Mouse (Mus musculus): Measurements from ENCODE around the gene Coq10a. TPM values are rescaled to one million over a fixed set of nuclear protein-coding genes. Genes with fewer than 3 reads are reported as not detected.

The Coq10a gene
- 114 and 153 TPM in 2 replicates for polyA plus RNA-seq (2012; rRNA removed)

GRCm38 (mm10) chr10:128368402-128369217, at the start of gene Coq10a:
TSS of gene Coq10a (minus strand) at chr10:128368997.

GRCm38 (mm10) chr10:128411211-128412054, 42.6 kb upstream of the Coq10a start, which contains the start of the genes Nabp2 and Rnf41:
TSS of gene Nabp2 (minus strand) at chr10:128411492.
TSS of gene Rnf41 (plus strand) at chr10:128411657.

GRCm38 (mm10) chr10:128401056-128401455, 32.3 kb upstream of the Coq10a start, which contains the start of gene Slc39a5:
TSS of gene Slc39a5 (minus strand) at chr10:128401229.

GRCm38 (mm10) chr10:128376455-128377211, 7.8 kb upstream of the Coq10a start, which contains the start of gene Ankrd52:
TSS of gene Ankrd52 (plus strand) at chr10:128377115.

GRCm38 (mm10) chr10:128337306-128338181, 31.3 kb downstream of the Coq10a start, which contains the start of gene Cs:
TSS of gene Cs (plus strand) at chr10:128337734.

GRCm38 (mm10) chr10:128322141-128323108, 46.4 kb downstream of the Coq10a start, which contains the start of gene Cnpy2:
TSS of gene Cnpy2 (plus strand) at chr10:128322459.

Other genes starting within 250 kb of the Coq10a start
- 53.3 and 58.5 TPM in 2 replicates for gene Rbms2, start 188.7 kb downstream of the Coq10a start, polyA plus RNA-seq (2012; rRNA removed)
- 7.5 and 8.4 TPM in 2 replicates for gene Gls2, start 174.5 kb downstream of the Coq10a start, polyA plus RNA-seq (2012; rRNA removed)
- 10.3 and 13.3 TPM in 2 replicates for gene Spryd4, start 157.2 kb downstream of the Coq10a start, polyA plus RNA-seq (2012; rRNA removed)
- not detected in 2 replicates for gene Mip, start 143.2 kb downstream of the Coq10a start, polyA plus RNA-seq (2012; rRNA removed)
- 2.1 and 3.0 TPM in 2 replicates for gene Timeless, start 136.9 kb downstream of the Coq10a start, polyA plus RNA-seq (2012; rRNA removed)
- 0.12 TPM in 2 replicates for gene Apon, start 114.9 kb downstream of the Coq10a start, polyA plus RNA-seq (2012; rRNA removed)
- 0.20 and 0.29 TPM in 2 replicates for gene Apof, start 100.3 kb downstream of the Coq10a start, polyA plus RNA-seq (2012; rRNA removed)
- 20.7 and 21.5 TPM in 2 replicates for gene Stat2, start 98.4 kb downstream of the Coq10a start, polyA plus RNA-seq (2012; rRNA removed)
- 0.24 and 0.28 TPM in 2 replicates for gene Il23a, start 70.2 kb downstream of the Coq10a start, polyA plus RNA-seq (2012; rRNA removed)
- gene Pan2, start 65.7 kb downstream of the Coq10a start, polyA plus RNA-seq (2012; rRNA removed) = 19.3 and 23.6 TPM in 2 replicates
- gene Cnpy2, start 46.5 kb downstream of the Coq10a start, polyA plus RNA-seq (2012; rRNA removed) = 43.9 and 51.7 TPM in 2 replicates
- 277 and 300 TPM in 2 replicates for gene Cs, start 31.3 kb downstream of the Coq10a start, polyA plus RNA-seq (2012; rRNA removed)
- 29.3 and 32.7 TPM in 2 replicates for gene Ankrd52, start 8.1 kb upstream of the Coq10a start, polyA plus RNA-seq (2012; rRNA removed)
- gene Slc39a5, start 32.2 kb upstream of the Coq10a start, polyA plus RNA-seq (2012; rRNA removed) = 138 and 172 TPM in 2 replicates
- gene Nabp2, start 42.5 kb upstream of the Coq10a start, polyA plus RNA-seq (2012; rRNA removed) = 27.4 and 27.5 TPM in 2 replicates
- gene Rnf41, start 42.7 kb upstream of the Coq10a start, polyA plus RNA-seq (2012; rRNA removed) = 21.8 and 24.4 TPM in 2 replicates
- gene Smarcc2, start 90.3 kb upstream of the Coq10a start, polyA plus RNA-seq (2012; rRNA removed) = 77.1 and 80.9 TPM in 2 replicates
- 1,151 and 1,354 TPM in 2 replicates for gene Myl6, start 125.1 kb upstream of the Coq10a start, polyA plus RNA-seq (2012; rRNA removed)
- gene Myl6b, start 129.7 kb upstream of the Coq10a start, polyA plus RNA-seq (2012; rRNA removed) = 1.6 and 2.1 TPM in 2 replicates
- gene Esyt1, start 156.9 kb upstream of the Coq10a start, polyA plus RNA-seq (2012; rRNA removed) = 66.7 and 76.5 TPM in 2 replicates
- gene Zc3h10, start 178.8 kb upstream of the Coq10a start, polyA plus RNA-seq (2012; rRNA removed) = 15.6 and 20.1 TPM in 2 replicates
- 2,287 and 3,176 TPM in 2 replicates for gene Rpl41, start 180.3 kb upstream of the Coq10a start, polyA plus RNA-seq (2012; rRNA removed)
- 11.8 and 15.3 TPM in 2 replicates for gene Pa2g4, start 197.0 kb upstream of the Coq10a start, polyA plus RNA-seq (2012; rRNA removed)
- 84.1 and 97.8 TPM in 2 replicates for gene Erbb3, start 220.7 kb upstream of the Coq10a start, polyA plus RNA-seq (2012; rRNA removed)